Mouse (Mus musculus): ENCODE data around the gene Dusp22. TPM values are rescaled to one million over a fixed set of nuclear protein-coding genes. Genes with fewer than 3 reads are reported as not detected.

Gene Dusp22
- 10 to 100 TPM; 24.9 to 32.8 TPM for total RNA-seq (2021)
- long read RNA-seq, experiment 1, transcript Dusp22-202 (7 exons, 3,015 nt), result major isoform, 16 of 31 reads
- long read RNA-seq, experiment 1, transcript Dusp22-201 (8 exons, 1,161 nt), result minor isoform, 11 of 31 reads
- long read RNA-seq, experiment 1, partial matches to known transcripts, result 2 of 31 reads
- long read RNA-seq, experiment 1, other reads (novel, unspliced or antisense), result 2 of 31 reads
- long read RNA-seq, experiment 2, transcript Dusp22-202 (7 exons, 3,015 nt), result major isoform, 11 of 19 reads
- long read RNA-seq, experiment 2, transcript Dusp22-201 (8 exons, 1,161 nt), result minor isoform, 6 of 19 reads
- long read RNA-seq, experiment 2, partial matches to known transcripts, result 1 of 19 reads
- long read RNA-seq, experiment 2, other reads (novel, unspliced or antisense), result 1 of 19 reads

DNA sequence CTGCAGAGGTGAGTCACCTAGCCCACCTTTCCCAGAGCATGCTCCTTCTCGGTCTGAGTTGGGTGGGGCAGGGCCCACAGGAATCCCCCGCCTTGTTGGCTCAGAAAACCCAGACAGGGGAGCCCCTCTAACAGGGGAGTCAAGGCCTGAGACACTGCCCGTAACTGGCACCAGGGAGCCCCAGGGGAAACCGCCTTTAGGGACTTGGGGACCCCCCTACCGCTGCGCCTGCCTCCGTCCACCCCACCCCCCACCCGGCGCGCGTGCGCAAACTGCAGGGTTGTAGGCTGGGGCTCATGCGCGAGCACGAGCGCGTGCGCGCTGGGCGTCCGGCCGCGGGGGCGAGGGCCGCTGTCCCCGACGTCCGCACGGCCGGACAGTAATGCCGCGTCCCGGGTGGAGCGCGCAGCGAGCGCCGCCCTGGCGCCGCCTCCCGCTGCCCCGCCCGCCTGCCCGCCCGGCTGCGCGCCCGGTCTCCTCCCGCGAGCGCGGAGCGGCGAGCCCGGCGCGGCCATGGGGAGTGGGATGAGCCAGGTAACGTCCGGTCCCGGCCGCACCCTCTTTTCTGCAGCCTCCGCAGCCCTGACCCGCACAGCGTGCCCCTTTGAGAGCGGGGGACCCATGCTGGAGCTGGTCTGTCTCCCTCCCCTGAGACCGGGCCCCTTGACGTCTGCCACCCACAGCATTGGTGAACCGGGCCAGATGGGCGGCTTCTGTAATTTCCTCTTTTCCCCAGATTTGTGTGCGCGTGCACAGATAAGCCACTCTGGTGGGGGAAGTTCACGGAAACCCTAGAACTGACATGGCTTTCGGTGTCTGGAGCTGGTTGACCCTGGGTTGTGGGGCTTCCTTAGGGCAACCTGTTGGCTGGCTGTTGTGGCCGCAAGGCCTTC lies at the start of gene Dusp22:
Gene Dusp22, plus strand, starts transcription at position 387 of the 893 bp plus-strand sequence.
- peak; percentile 94 to 98 for DNase-seq

DNA sequence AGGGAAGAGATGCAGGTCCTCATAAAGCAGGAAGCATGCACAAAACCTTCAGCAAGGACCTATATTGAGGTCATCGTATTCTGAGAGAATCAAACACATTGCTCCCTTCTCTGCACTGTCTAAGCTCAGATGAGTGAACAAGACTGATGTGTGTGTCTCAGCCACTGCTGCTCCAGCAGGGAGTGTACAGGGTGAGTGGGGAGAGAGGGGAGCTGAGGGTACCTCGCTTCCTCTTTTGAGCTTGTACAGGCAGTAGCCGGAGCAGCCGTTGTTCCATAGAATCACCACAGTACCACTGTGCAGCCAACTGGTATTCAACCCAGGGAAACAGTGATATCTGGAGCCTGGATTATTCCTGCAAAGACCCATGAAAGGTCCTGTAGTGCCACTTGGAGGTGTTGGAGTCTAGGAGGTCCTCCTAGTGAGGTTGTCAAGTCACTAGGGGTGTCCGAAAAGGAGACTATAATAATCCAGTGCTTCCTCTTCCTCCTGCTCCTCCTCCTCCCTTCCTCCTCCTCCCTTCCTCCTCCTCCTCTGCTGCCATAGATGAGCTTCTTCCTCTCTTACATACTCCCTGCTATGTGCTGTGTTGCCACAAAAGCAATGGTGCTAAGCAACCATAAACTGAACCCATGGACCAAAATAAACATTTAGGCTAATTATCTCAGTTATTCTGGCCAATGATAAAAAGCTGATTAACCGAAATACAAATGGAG lies 47.6 kb upstream of the Dusp22 start:
- DNase-seq, result no peak

DNA sequence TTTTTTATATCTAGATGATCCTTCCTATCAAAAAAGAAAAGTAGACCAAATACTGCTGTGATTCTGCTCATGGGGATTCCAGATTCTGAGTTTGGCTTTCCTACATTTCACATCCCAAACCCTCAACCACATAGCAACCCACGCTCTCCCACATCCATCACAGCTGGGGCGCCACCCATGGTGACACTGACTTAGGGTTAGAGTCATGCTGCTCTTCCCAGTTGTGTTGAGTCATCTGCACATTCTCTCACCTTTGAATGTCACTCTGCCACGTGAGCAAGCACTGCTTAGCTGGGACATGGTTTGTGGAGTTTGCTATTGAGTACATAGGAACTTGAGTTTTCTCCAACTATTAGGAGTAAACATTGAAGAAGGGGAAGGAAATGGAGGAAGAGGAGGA lies 40.1 kb upstream of the Dusp22 start:
- DNase-seq, result no peak

DNA sequence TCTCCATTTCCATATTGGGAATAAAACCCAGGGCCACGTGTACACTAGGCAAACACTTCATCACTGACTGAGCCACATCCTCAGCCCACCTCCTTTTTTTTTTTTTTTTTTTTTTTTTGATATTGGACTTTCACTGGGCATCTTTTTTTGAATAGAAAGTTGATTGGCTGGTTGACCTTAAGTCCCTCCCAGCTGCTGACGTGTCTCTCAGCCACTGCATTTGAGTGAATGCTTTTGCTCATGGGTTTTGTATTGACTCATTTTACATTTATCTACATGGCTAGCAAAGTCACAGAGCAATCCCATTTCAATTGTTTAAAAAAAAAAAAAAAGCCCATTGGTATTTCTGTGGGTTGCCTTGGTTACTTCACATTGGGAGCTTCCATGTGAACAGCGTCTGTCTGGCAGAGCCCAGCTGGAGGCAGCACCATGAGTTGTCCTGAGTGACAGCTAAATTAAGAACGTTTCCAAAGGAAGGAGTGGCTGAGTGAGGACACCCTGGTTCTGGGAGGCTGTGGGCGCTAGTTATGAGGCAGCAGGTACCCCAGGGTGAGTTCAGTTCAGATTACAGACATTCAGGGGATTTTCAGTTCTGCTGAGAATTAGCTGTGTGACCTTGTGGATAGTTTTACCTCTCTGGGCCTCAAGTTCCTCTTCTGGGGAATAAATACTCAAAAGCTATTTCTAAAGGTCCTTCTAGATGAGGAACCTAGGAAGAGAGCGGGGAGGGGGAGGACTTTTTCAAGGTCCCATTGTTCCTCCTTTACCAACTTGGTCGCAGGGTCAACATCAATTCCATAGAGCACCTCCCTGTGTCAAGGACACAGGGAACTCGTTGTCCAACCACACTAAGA lies 31.4 kb upstream of the Dusp22 start:
- DNase-seq, result no peak

DNA sequence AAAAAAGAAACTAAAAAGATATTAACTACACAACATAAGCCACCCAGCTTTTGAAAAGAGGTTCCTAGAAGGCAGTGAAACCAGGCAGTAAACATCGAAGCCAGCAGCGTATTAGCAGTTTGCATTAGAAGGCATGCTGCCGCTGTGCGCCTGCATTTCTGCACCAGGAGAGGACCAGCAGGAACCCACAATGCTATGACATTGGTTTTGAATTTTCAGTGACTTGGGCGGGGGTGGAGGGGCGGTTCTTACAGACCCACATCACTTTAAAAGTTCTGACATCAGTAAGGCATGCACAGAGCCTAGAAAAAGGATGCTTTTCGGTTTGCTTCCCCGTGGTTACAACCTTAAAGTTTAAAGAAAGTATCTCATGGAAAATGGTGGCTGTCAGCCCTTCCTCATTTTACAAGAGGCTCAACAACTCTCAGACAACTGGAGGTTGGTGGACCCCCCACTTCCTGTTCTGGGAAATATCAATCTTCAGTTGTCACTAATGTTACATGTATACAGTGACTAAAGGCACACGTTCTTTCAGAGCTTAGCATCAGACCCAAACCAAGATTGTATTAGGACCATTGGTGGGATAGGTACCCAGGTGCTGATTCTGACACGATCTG lies 29.9 kb upstream of the Dusp22 start:
- DNase-seq, result no peak

DNA sequence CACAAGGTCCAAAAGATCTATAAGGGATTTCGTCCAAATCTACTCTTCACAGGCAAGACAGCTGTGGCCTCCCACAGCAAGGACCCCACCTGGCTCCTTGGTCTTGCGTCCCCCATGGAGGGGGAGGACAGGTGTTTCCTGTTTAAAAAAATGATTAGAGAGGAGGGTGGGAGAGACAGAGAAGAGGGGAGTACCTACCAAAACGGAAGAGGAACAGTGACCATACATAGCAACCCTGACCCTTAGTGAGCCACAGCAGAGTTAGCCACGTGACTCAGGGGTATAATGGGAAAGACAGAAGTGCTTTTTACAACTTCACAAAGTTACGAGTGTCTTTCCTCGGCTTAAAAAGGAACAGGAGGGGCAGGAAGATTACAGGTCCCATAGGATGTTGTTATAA lies 26.8 kb upstream of the Dusp22 start:
- no peak for DNase-seq

DNA sequence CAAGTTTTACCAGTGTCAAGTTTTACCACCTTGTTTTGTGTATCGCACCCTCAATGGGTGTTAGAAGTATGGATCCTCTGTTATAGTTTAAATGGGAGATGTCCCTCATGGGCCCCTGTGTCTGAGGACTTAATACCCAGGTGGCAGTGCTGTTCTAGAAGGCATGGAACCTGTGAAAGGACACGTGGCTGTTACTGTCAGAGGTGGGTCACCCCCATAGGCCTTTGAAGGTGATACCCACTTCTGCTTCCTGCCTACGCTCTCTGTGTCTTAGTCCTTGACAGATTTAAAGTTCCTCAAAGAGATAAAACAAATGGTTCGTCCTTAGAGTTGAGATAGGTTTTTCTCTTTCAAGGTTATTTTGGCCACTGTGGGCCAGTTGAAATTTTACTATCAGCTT lies 23.3 kb upstream of the Dusp22 start:
- no peak for DNase-seq

DNA sequence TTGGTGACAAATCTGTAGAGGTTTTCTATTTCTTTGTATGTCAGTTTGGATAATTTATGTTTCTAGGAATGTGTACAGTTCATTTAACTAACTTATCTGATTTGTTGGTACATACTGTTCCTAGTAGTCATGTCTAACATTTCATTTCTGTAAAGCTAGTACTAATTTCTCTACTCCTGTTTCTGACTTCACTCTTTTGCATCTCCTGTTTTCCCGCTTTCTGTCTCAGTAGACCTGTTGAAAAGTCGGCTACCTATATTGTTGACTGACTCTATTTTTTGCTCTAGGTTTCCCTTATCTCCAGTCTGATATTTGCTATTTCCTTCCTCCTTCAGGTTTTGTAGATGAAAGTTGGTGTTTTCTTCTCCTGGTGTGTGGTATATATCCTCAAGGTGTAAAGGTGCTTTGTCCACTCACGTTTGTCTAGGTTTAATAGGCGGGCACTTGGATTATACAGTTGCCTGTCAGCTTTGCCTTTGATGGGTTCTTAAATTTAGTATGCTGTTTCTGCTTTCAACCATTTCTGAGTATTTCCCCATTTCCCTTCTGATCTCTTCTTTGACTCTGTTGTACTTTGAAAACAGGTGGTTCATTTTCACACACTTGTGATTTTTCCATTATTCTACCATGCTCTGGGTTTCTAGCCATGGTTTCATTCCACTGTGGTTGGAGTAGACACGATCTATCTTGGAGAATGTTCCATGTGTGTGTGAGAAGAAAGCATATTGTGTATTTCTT lies 21.3 kb upstream of the Dusp22 start:
- DNase-seq, result no peak

DNA sequence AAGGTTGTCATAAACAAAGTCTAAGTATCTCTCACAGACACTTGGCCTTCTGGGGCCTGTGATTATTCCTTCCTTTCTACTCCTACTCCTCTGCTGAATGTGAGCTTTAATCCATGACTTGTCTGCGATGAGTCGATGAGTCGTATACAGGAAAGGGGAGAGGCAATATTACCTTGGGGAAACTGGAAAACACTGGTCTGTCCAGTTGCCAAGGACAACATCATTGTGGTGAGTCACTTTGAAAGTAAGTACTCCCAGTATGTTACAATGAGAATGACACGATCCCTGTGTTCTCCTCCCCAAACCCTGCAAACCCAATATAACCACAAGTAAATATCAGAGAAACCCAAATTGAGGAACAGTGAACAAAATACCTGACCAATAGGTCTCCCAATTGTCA lies 17.7 kb upstream of the Dusp22 start:
- DNase-seq, result peak; percentile 58 to 59

DNA sequence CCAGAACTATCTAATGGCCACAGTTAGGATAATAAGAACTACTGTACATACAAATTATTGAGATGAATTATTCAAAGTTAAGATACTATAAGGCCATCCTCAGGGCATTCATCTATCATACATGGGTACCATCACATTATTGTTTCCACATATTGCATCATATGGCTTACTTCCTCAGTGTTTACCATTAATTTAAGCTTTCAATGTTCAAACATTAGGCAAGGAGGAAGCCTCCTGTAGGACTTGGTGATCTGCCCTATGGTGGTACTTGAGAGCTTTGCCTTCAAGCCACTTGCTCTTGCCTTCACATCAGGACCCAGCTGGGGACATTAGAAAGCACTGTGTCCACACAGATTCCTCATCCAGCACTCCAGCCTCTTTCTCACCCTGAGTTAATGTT lies 11.3 kb upstream of the Dusp22 start:
- no peak for DNase-seq

DNA sequence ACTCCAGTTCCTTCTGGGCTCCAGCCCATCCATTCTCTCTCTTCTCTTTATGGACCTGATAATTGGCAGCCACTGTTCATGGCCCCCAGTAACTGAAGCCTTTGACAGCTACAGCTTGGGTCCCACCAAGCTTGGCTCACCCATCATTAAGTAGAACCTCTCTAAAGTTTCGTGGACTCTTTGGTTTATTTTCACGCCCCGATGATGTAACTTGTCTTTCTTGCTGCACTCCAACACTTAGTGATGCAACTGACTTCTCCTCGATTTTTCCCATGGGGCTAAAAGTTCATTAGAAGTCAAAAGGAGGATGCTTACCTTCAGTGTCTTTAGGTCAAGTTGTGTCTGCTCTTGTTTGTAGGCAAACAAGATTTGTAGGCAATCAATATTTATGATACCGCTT lies 10.6 kb upstream of the Dusp22 start:
- no peak for DNase-seq

DNA sequence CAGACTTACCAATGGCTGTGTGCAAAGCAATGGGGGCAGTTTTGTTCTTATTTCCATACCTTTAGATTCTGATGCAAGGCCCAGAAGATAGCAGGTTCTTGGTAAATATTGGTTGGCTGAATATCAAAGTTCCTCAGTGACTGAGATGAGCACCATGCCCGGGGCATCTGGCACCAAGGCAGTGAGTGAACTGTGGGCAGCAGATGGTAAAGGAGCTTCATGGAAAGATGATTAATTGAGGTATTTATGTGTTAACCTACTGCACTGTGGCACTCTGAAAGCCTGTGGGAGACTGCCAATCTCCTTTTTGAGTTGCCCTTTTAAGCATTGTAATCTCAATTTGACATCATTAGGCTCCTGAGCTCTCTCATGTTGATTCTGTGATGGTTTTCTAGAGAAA lies 9.1 kb upstream of the Dusp22 start:
- no peak for DNase-seq

DNA sequence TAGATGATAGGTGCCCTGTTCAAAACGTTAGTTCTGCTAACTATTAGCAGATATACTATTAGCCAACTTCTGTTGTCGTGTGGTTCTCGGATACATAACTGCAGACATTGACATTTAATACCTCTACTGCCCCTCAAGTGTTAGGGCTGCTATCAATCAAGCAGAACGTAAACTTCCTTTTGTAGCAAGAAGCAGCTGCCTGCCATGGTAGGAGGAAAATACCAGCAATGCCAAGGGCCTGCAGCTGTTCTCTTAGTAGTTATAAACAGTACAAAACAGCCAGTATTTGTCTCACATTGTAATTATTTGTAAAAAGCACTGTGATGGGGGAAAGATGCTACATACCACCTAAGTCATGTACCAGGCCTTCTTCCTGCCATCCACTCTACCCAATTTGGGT lies 6.7 kb upstream of the Dusp22 start:
- DNase-seq, result no peak

DNA sequence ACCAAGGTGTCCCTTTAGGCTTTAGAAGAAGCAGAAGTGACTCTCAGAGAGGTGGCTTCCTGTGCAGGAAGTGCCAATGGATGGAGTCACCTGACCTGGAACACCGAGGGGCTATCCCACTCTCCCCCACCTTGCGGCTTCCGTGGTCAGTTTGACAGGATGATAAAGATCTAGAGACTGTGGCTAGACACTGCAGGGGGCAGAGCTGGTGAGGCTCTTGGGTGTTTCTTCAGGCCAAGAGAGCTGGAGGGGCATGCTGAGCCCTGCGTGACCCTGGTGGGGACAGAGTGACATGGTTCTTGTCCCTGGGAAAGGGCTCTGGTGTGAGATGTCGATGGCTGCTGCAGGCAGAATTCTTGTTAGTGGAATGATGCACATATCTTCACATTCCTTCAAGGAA lies 5.3 kb upstream of the Dusp22 start:
- DNase-seq, result no peak

DNA sequence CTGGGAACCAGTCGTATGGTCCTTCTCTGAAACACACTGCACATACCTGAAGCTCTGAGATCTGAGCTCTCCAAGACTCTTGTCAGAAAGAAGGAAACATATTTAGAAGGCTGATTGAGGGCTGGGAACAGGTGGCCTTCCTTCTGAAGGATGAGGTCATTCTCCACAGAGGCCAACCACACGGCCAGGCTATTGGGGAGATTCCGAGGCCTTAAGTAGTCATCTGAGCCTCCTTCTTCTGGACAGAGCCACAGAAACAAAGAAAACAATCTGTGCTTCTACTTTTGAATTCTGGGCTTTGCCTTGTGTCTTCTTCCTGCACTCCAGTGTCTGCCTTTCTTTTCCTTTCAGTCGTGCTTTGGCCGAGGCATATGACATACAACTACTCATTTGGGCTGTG lies 2.9 kb upstream of the Dusp22 start:
- no peak for DNase-seq

DNA sequence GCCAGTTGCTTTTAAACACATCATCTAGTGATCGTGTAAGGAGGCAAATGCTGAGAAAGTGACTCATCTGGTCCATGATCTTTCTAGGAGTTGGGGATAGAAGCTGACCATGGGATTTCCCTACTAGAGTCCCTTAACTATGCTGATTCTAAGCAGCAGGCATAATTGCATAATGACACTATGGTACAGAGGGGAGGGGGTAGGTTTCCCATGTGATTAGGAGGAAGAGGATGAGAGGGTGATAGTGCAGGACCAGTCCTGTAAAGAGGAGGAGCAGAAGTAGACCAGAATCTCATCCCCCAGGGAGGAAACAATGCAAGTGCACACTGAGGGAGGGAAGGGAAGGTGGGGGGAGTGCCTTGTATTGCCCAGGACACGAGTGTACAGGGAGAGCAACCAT lies 2.0 kb upstream of the Dusp22 start:
- no peak for DNase-seq

DNA sequence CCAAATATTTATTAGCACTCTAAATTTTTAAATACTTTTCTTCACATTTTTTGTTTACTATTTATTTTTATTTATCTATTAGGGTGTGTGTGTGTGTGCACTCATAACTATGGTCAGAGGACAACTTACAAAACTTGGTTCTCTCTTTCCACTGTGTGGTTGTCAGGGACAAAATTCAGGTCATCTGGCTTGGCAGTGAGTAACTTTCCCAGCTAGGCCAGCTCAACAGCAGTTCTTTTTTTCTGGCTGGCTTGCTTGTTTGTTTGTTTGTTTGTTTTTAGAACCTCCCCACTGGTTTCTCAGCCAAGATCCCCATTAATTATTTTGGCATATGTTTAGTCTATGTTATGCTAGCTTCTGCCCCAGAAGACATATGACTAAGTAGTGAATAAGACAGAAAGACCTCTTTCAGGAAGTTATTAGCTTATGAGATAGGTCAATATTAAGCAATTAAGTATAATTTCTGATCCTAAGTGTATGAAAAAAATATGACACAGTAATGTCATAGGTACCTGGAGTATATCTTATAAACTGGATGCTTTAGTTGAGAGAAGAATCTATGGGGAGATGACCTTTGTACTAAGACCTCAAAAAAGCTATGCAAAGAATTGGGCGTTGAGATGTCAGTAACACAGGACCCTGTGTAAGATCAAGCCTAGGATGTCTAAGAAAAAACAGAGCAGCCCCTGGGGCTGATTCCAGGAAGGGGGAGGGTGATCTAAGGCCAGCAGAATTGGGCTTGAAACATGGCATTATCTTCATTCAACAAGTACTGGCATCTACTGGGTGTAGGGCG lies 1.4 kb upstream of the Dusp22 start:
- no peak for DNase-seq

DNA sequence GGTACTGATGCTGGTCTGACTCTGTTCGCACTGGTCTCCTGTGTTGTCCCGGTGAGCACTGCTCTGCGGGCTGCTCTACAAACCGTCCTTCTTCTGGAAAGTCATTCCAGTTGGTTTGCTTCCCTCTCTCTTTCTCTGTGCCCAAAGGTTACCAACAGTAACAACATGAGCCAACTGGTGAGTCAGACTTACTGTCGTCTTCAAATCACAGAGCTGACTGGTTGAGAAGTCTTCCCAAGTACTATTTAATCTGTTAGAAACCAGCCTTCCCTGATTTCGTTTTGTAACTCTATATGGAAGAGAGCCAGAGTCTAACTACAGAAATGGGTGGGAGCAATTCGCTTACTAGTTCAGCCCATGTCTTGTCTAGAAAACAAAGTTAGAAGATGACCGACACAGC lies 5.5 kb downstream of the Dusp22 start:
- peak; percentile 24 to 31 for DNase-seq

DNA sequence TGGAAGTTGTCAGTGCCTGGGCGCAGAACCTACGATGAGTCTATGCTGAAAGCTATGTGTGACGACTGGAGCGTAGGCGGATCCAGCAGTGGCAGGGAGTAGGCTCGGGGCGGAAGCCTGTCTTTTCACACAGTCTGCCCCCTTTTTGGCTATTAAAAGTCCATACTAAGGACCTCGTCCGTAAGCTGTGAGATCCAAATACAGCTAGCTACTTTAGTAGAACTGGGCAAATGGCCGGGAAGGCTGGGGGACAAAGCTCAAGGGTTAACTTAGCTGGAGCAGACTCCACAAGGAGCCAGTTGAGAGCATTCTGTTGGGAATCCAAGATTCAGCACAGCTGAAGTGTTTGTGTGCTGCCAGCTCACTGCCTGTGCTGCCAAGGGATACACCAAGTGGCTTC lies 6.7 kb downstream of the Dusp22 start:
- DNase-seq, result peak in 1 of 2 experiments; percentile 18

DNA sequence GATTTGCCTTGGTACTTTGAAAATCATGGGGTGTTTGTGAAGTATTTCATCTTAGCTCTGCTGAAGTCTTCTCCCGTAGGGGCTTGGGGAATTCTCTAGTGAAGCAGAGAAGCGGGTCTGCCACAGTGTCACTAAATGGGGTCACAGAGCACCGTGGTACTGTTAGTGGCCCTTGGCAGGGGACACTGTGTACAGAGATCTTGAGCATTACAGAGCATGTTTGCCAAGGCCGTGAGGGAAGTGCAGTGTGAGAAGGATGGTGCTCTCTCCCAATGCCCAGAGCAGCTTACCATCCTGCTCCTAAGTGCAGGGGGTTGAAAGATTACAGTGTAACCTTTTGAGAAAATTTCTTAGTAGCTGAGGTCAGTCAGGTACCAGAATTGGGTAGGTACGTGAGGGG lies 8.5 kb downstream of the Dusp22 start:
- DNase-seq, result peak in 1 of 2 experiments; percentile 42
